Mouse (Mus musculus) limb, embryonic 11.5 days (tissue): ENCODE measurements around the gene Htr7. TPM values are rescaled to one million over a fixed set of nuclear protein-coding genes. Genes with fewer than 3 reads are reported as not detected.

Experiments
- ATAC-seq: fragments of 200-750 bp; cut with Nextera tagmentation; 2 replicates; pipeline ENCODE4 v1.8.0; 2017; ENCODE audit warnings: low read depth; ENCODE audit not compliant: insufficient number of reproducible peaks, low FRiP score, low TSS enrichment
- DNase-seq: peaks from one replicate; pipeline ENCODE4 v3.0.0-alpha.2; 2015; ENCODE audit warnings: low spot score
- H3K27ac ChIP-seq: fragments of 300-500 bp; sonication (generic); replicated peaks from 2 replicates; pipeline ENCODE4 v1.5.1; 2014; ENCODE audit warnings: low read depth, mild to moderate bottlenecking, low read length
- H3K27me3 ChIP-seq: fragments of 300-500 bp; sonication (generic); 2 replicates; pipeline ENCODE4 v1.6.1; 2014; ENCODE audit warnings: mild to moderate bottlenecking, low read length, mixed read lengths; ENCODE audit not compliant: control insufficient read depth, insufficient read depth
- H3K36me3 ChIP-seq: fragments of 300-500 bp; sonication (generic); 2 replicates; pipeline ENCODE4 v1.6.1; 2014; ENCODE audit warnings: mild to moderate bottlenecking, low read length, moderate library complexity, mixed read lengths; ENCODE audit not compliant: control insufficient read depth, insufficient read depth
- H3K4me1 ChIP-seq: fragments of 300-500 bp; sonication (generic); 2 replicates; pipeline ENCODE4 v1.6.1; 2014; ENCODE audit warnings: low read length, mixed read lengths; ENCODE audit not compliant: control insufficient read depth, insufficient read depth
- H3K4me2 ChIP-seq: fragments of 300-500 bp; sonication (generic); 2 replicates; pipeline ENCODE4 v1.6.1; 2014; ENCODE audit warnings: low read depth, mild to moderate bottlenecking, moderate library complexity; ENCODE audit not compliant: severe bottlenecking
- H3K4me3 ChIP-seq: fragments of 300-500 bp; sonication (generic); 2 replicates; pipeline ENCODE4 v1.5.1; 2014; ENCODE audit warnings: low read depth, low read length
- H3K9ac ChIP-seq: fragments of 300-500 bp; sonication (generic); 2 replicates; pipeline ENCODE4 v1.6.1; 2014; ENCODE audit warnings: mild to moderate bottlenecking, low read length
- H3K9me3 ChIP-seq: fragments of 300-500 bp; sonication (generic); 2 replicates; pipeline ENCODE4 v1.6.1; 2016; ENCODE audit warnings: low read length; ENCODE audit not compliant: control insufficient read depth
- WGBS: fragments of 180-500 bp; shearing (Covaris S2); extraction: QIAGEN DNeasy Blood & Tissue Kit; methylation state at CpG from one replicate; pipeline ENCODE4 v1.1.7; 2014; 5-methylcytosine and 5-hydroxymethylcytosine counted together
- polyA plus RNA-seq: library from polyadenylated mRNA; unstranded; fragments of >200 nt; fragmentation: Nextera tagmentation; extraction: Ambion mirVana; gene quantifications from 2 replicates; pipeline ENCODE4 v1.2.1, GENCODE M21; 2014

Gene Htr7
- polyA plus RNA-seq, 1 experiment from 2014 or later = not detected

DNA sequence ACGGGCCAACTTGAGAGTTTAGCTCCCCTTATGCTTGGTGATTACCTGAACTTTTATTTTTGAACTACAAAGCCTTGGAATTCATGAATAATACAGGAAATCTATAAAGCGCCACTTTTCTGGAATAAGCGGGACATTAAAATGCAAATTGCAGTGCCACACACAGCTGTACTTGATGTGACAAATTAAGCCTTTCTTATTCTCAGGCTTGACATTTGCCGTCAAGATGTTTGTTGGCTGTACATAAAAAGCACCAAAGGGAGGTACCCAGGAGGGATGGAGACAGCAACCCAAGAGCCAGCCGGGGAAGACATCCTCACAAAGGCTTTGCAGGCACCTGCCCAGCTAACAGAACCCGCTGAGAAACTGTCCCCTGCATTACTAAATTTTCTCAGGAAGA lies 56.4 kb downstream of the Htr7 start:
- ATAC-seq (no peak), DNase-seq (no peak)
- WGBS = 86% methylated on average over 6 of the region's 6 CpGs
- no peak overlapping the region for H3K4me2 ChIP-seq
- no peaks in the 10 kb centered on the region for H3K27me3 ChIP-seq
- no peaks in the 10 kb centered on the region for H3K4me1 ChIP-seq
- no peak overlapping the region for H3K27ac ChIP-seq
- H3K36me3 ChIP-seq = no peaks in the 10 kb centered on the region
- no peak overlapping the region for H3K4me3 ChIP-seq
- H3K9me3 ChIP-seq = no peaks in the 10 kb centered on the region
- no peak overlapping the region for H3K9ac ChIP-seq

- H3K9me3 ChIP-seq = no peaks in the 10 kb centered on the region
- no peak overlapping the region for H3K4me3 ChIP-seq
- H3K36me3 ChIP-seq = no peaks in the 10 kb centered on the region
- WGBS = 64% methylated on average over 3 of the region's 3 CpGs
- DNase-seq (no peak), ATAC-seq (no peak)
- no peaks in the 10 kb centered on the region for H3K27me3 ChIP-seq
- no peaks in the 10 kb centered on the region for H3K4me1 ChIP-seq
- no peak overlapping the region for H3K9ac ChIP-seq
- no peak overlapping the region for H3K4me2 ChIP-seq
- no peak overlapping the region for H3K27ac ChIP-seq
Measured at GRCm38 (mm10) chr19:35997384-35997783, 59.9 kb downstream of the Htr7 start.

GRCm38 (mm10) chr19:35987461-35987860 lies 69.8 kb downstream of the Htr7 start:
- no peak overlapping the region for H3K4me2 ChIP-seq
- 81% methylated on average over 1 of the region's 1 CpGs for WGBS
- no peaks in the 10 kb centered on the region for H3K4me1 ChIP-seq
- H3K36me3 ChIP-seq = no peaks in the 10 kb centered on the region
- no peak for ATAC-seq
- DNase-seq = no peak
- H3K9me3 ChIP-seq = no peaks in the 10 kb centered on the region
- H3K27ac ChIP-seq = no peak overlapping the region
- H3K27me3 ChIP-seq = no peaks in the 10 kb centered on the region
- H3K4me3 ChIP-seq = no peak overlapping the region
- H3K9ac ChIP-seq = no peak overlapping the region

DNA sequence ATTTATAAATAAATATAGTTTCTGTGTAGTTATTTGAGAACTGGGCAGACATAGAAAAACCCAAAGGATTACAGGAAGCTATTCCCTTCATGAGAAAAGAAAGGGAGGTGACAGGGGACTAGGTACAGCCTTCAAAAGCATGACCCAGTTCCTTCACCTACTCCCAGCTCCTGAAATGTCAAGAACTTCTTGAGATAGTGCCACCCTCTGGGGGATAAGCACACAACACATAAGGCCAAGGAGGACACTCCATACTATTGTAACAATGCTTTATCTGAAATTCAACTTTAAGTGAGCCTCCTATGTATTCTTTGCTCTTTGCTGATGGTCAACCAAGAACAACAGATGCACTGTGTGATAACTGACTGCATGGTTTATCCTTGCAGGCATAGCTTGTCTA lies 82.6 kb downstream of the Htr7 start:
- Histone ChIP-seq H3K4me2 (no peak overlapping the region), H3K27ac (no peak overlapping the region), H3K9ac (no peak overlapping the region), H3K9me3 (no peaks in the 10 kb centered on the region), H3K4me1 (no peaks in the 10 kb centered on the region), H3K36me3 (no peaks in the 10 kb centered on the region), H3K27me3 (no peaks in the 10 kb centered on the region), H3K4me3 (no peak overlapping the region)
- no peak for ATAC-seq
- no peak for DNase-seq

DNA sequence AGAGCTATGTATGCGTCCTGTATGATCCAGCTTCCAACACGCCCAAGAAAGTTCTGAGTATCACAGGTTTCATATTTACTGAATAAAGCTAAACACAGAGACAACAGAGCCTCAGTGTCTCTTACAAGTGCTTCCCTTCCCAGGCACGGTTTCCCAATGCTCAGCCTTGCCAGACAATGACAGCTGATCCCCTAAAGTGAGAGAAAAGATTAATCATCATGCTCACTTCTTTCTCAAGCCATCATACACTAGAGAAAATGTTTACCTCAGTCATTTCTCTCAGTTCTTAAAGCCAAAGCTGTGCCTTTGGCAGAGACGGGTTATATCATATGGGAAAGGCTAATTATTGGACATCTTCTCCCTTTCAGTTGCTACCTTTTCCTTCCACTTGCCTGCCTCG lies 99.7 kb downstream of the Htr7 start:
- H3K9ac ChIP-seq = no peak overlapping the region
- H3K27ac ChIP-seq = no peak overlapping the region
- no peaks in the 10 kb centered on the region for H3K36me3 ChIP-seq
- H3K4me3 ChIP-seq = no peak overlapping the region
- no peaks in the 10 kb centered on the region for H3K27me3 ChIP-seq
- no peak for ATAC-seq
- no peak overlapping the region for H3K4me2 ChIP-seq
- DNase-seq = no peak
- no peaks in the 10 kb centered on the region for H3K9me3 ChIP-seq
- H3K4me1 ChIP-seq = no peaks in the 10 kb centered on the region
- 89% methylated on average over 5 of the region's 5 CpGs for WGBS

GRCm38 (mm10) chr19:35955698-35956097 lies 101.6 kb downstream of the Htr7 start:
- Histone ChIP-seq H3K27ac (no peak overlapping the region), H3K27me3 (no peaks in the 10 kb centered on the region), H3K4me2 (no peak overlapping the region), H3K4me1 (no peaks in the 10 kb centered on the region), H3K36me3 (no peaks in the 10 kb centered on the region), H3K4me3 (no peak overlapping the region), H3K9me3 (no peaks in the 10 kb centered on the region), H3K9ac (no peak overlapping the region)
- ATAC-seq = no peak
- 87% methylated on average over 13 of the region's 13 CpGs for WGBS
- DNase-seq = no peak

DNA sequence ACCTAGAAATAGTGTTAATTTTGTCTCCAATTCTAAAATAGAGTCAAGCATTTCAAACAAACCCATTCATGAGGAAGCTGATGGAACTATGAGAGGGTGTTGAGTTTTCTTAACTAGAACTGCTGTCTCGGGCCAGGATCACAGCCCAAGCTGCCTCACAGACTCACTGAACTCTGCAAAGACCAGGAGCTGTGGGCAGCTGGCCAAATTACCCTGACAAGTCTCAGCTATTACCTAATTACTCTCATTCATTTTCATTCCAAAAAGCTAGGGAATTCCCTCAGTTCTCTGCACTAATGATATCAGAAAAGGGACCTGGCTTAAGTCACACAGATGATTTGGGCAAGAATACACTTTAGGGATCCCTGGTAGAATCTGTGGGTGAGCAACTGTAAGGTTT lies 107.4 kb downstream of the Htr7 start:
- H3K9ac ChIP-seq = no peak overlapping the region
- H3K4me3 ChIP-seq = no peak overlapping the region
- no peaks in the 10 kb centered on the region for H3K9me3 ChIP-seq
- no peak overlapping the region for H3K27ac ChIP-seq
- DNase-seq (no peak), ATAC-seq (no peak)
- no peaks in the 10 kb centered on the region for H3K36me3 ChIP-seq
- WGBS = 69% methylated on average over 1 of the region's 1 CpGs
- no peak overlapping the region for H3K4me2 ChIP-seq
- no peaks in the 10 kb centered on the region for H3K4me1 ChIP-seq
- no peaks in the 10 kb centered on the region for H3K27me3 ChIP-seq

DNA sequence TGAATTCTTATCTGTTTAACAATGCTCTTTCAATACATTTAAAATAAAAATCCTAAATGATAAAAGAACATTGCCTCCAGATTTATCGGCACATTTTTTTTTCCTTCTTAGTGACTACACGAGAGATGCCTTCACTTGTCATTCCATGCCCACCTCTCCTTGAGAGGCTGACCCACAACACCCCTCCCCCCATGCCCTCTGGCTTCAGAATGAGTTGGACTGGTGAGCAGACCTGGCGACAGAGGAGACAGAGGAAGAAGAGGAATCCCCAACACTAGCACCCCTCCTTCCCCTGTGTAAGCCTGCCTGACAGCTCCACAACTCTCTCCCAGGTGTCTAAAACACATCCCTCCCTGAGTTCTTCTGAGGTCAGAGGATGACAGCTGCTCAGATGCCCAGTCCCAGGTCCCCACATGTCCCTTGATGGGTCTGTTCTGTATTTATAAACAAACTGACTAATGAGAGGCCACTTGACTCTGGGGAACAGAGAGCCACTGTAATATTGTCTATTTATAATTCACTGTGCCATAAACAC lies 132.3 kb downstream of the Htr7 start:
- ATAC-seq (no peak), DNase-seq (no peak)
- no peaks in the 10 kb centered on the region for H3K9me3 ChIP-seq
- H3K9ac ChIP-seq = no peak overlapping the region
- H3K4me2 ChIP-seq = no peak overlapping the region
- H3K27me3 ChIP-seq = no peaks in the 10 kb centered on the region
- 70% methylated on average over 3 of the region's 3 CpGs for WGBS
- H3K27ac ChIP-seq = no peak overlapping the region
- no peaks in the 10 kb centered on the region for H3K36me3 ChIP-seq
- no peak overlapping the region for H3K4me3 ChIP-seq
- H3K4me1 ChIP-seq = no peaks in the 10 kb centered on the region

GRCm38 (mm10) chr19:35924418-35924817 lies 132.9 kb downstream of the Htr7 start:
- H3K9ac ChIP-seq = no peak overlapping the region
- H3K36me3 ChIP-seq = no peaks in the 10 kb centered on the region
- no peak overlapping the region for H3K27ac ChIP-seq
- H3K9me3 ChIP-seq = no peaks in the 10 kb centered on the region
- no peaks in the 10 kb centered on the region for H3K27me3 ChIP-seq
- no peak overlapping the region for H3K4me3 ChIP-seq
- DNase-seq (no peak), ATAC-seq (no peak)
- no peak overlapping the region for H3K4me2 ChIP-seq
- 58% methylated on average over 5 of the region's 5 CpGs for WGBS
- H3K4me1 ChIP-seq = no peaks in the 10 kb centered on the region
